Mouse (Mus musculus): ENCODE measurements at regions not wholly inside any gene's neighbourhood (a gene's known extent, or its start where the extent isn't known, plus 50 kb on each side); places are given as distances from the start of the nearest gene placed in this dataset.
"Not testable (repeated sequence)": the region's sequence is repeated elsewhere in the genome, so short reads cannot be mapped to it uniquely, and the experiment has no call there.

GRCm38 (mm10) chr2:100918122-100918521 is 706.4 kb upstream of the Rag2 start:
- H3K27ac ChIP-seq, result no peak overlapping the region

GRCm38 (mm10) chr2:100919537-100920212 is 704.8 kb upstream of the Rag2 start:
- H3K4me3 ChIP-seq, result no peak overlapping the region
- H3K9me3 ChIP-seq, result no peaks in the 10 kb centered on the region
- DNase-seq (ENCODE audit: low spot score), result no peak
- H3K27ac ChIP-seq, result no peak overlapping the region
- no peaks in the 10 kb centered on the region for H3K36me3 ChIP-seq
- no peaks in the 10 kb centered on the region for H3K27me3 ChIP-seq (ENCODE audit: insufficient read depth, poor library complexity, severe bottlenecking)
- WGBS, result 97% methylated on average over 1 of the region's 1 CpGs
- no peaks in the 10 kb centered on the region for H3K4me1 ChIP-seq (replicated peaks)

More at GRCm38 (mm10) chr2:100918122-100918521, 706.4 kb upstream of the Rag2 start:
- Histone ChIP-seq H3K9me3 (no peaks in the 10 kb centered on the region), H3K27me3 (ENCODE audit: insufficient read depth, poor library complexity, severe bottlenecking) (no peaks in the 10 kb centered on the region), H3K36me3 (no peaks in the 10 kb centered on the region), H3K4me3 (no peak overlapping the region), H3K4me1 (replicated peaks) (no peaks in the 10 kb centered on the region)
- WGBS, result 86% methylated on average over 3 of the region's 3 CpGs
- no peak for DNase-seq (ENCODE audit: low spot score)

DNA sequence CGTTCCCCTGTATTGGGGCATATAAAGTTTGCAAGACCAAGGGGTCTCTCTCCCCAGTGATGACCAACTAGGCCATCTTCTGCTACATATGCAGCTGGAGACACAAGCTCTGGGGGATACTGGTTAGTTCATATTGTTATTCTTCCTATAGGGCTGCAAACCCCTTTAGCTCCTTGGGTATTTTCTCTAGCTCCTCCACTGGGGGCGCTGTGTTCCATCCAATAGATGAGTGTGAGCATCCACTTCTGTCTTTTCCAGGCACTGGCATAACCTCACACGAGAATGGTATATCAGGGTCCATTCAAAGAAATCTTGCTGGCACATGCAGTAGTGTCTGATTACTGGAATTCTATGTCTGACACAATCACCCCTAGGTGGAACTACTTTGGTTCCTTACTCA is 675.9 kb upstream of the Rag2 start:
- not testable (repeated sequence) for H3K27me3 ChIP-seq (ENCODE audit: insufficient read depth, poor library complexity, severe bottlenecking); H3K4me1 ChIP-seq (replicated peaks); DNase-seq (ENCODE audit: low spot score); H3K4me3 ChIP-seq; H3K9me3 ChIP-seq; H3K36me3 ChIP-seq; H3K27ac ChIP-seq
- WGBS, result 49% methylated on average over 3 of the region's 3 CpGs

DNA sequence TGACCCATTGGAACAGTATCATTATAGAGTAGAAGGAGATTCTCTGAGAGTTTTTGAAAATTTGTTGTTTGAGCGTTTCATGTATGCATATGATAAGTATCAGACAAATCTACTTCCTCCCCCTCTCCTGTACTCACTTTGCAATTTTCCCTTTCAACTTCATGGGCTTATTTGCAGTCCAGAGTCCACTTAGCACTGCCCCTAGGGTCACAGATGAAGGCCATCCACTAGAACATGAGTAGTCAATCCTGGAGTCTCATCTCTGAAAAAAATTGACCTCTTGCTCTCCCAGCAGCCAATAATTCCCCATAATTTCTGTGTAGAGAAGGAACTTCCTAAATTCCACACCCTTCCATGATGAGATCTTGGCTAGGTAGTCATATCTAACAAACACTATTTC is 665.1 kb upstream of the Rag2 start:
- H3K4me3 ChIP-seq, result no peak overlapping the region
- no peak overlapping the region for H3K27ac ChIP-seq
- H3K36me3 ChIP-seq, result no peaks in the 10 kb centered on the region
- WGBS, result 86% methylated on average over 1 of the region's 1 CpGs
- no peaks in the 10 kb centered on the region for H3K4me1 ChIP-seq (replicated peaks)
- no peak for DNase-seq (ENCODE audit: low spot score)
- no peaks in the 10 kb centered on the region for H3K27me3 ChIP-seq (ENCODE audit: insufficient read depth, poor library complexity, severe bottlenecking)
- H3K9me3 ChIP-seq, result no peaks in the 10 kb centered on the region

- WGBS, result 97% methylated on average over 2 of the region's 2 CpGs
- no peaks in the 10 kb centered on the region for H3K4me1 ChIP-seq (replicated peaks)
- no peaks in the 10 kb centered on the region for H3K36me3 ChIP-seq
- H3K27ac ChIP-seq, result no peak overlapping the region
- no peaks in the 10 kb centered on the region for H3K9me3 ChIP-seq
- H3K4me3 ChIP-seq, result no peak overlapping the region
- no peaks in the 10 kb centered on the region for H3K27me3 ChIP-seq (ENCODE audit: insufficient read depth, poor library complexity, severe bottlenecking)
- DNase-seq (ENCODE audit: low spot score), result no peak
Measured at GRCm38 (mm10) chr2:100964584-100964983, 659.9 kb upstream of the Rag2 start.

DNA sequence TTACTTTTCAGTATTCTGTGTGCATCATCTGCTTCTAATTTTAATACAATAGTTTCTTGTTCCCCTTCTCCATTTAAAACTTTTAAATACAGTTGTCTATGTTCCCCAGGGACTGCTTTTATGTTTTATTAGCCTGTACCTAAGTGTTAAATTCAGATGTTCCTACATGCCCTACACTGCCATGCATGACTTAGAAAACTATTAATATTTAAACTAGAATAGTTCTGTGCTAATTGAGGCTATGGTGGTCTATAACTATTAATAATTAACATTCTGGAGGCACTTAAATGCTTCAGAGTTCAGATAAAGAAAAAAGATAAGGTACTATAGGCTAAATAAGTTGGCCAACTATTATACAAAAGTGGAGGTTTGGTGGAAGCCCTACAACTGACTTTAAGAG is 647.3 kb upstream of the Rag2 start:
- Histone ChIP-seq H3K4me3 (no peak overlapping the region), H3K36me3 (no peaks in the 10 kb centered on the region), H3K27me3 (ENCODE audit: insufficient read depth, poor library complexity, severe bottlenecking) (no peaks in the 10 kb centered on the region), H3K27ac (no peak overlapping the region), H3K4me1 (replicated peaks) (no peaks in the 10 kb centered on the region), H3K9me3 (no peaks in the 10 kb centered on the region)
- DNase-seq (ENCODE audit: low spot score), result no peak

GRCm38 (mm10) chr2:100982362-100982761 is 642.2 kb upstream of the Rag2 start:
- H3K27me3 ChIP-seq (ENCODE audit: insufficient read depth, poor library complexity, severe bottlenecking), result no peaks in the 10 kb centered on the region
- H3K9me3 ChIP-seq, result no peaks in the 10 kb centered on the region
- no peaks in the 10 kb centered on the region for H3K4me1 ChIP-seq (replicated peaks)
- 59% methylated on average over 1 of the region's 1 CpGs for WGBS
- H3K36me3 ChIP-seq, result no peaks in the 10 kb centered on the region
- H3K27ac ChIP-seq, result no peak overlapping the region
- no peak for DNase-seq (ENCODE audit: low spot score)
- H3K4me3 ChIP-seq, result no peak overlapping the region

DNA sequence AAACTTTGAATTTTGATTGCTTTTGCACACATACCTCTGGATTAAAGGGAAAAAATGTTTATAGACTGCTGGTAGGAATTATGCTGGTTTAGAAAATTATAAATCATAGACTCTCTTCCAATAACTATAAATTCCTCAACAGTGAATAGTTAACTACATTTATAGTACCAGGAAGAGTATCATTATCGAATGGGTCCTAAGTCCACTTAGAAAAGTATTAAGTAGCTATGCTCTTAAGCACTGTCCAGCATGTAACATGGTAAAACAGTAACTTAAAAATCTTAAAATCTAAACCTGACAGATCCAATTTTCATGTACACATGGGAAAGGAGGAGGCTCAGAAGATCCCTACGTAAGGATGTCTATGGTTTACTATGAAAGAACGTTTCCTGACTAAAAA is 609.2 kb upstream of the Rag2 start:
- WGBS, result 89% methylated on average over 3 of the region's 3 CpGs
- no peak overlapping the region for H3K4me3 ChIP-seq

GRCm38 (mm10) chr2:101019384-101019783 is 605.1 kb upstream of the Rag2 start:
- WGBS, result 89% methylated on average over 2 of the region's 2 CpGs
- no peak for DNase-seq (ENCODE audit: low spot score)

More for the DNA sequence above, 609.2 kb upstream of the Rag2 start:
- no peaks in the 10 kb centered on the region for H3K9me3 ChIP-seq
- no peak overlapping the region for H3K27ac ChIP-seq
- H3K36me3 ChIP-seq, result no peaks in the 10 kb centered on the region
- H3K4me1 ChIP-seq (replicated peaks), result no peaks in the 10 kb centered on the region
- no peaks in the 10 kb centered on the region for H3K27me3 ChIP-seq (ENCODE audit: insufficient read depth, poor library complexity, severe bottlenecking)
- DNase-seq (ENCODE audit: low spot score), result no peak

GRCm38 (mm10) chr2:101021515-101021914 is 603.0 kb upstream of the Rag2 start:
- no peaks in the 10 kb centered on the region for H3K9me3 ChIP-seq
- H3K27ac ChIP-seq, result no peak overlapping the region
- no peak for DNase-seq (ENCODE audit: low spot score)
- WGBS, result 84% methylated on average over 2 of the region's 2 CpGs
- H3K36me3 ChIP-seq, result no peaks in the 10 kb centered on the region
- no peaks in the 10 kb centered on the region for H3K4me1 ChIP-seq (replicated peaks)
- H3K4me3 ChIP-seq, result no peak overlapping the region
- H3K27me3 ChIP-seq (ENCODE audit: insufficient read depth, poor library complexity, severe bottlenecking), result no peaks in the 10 kb centered on the region

More at GRCm38 (mm10) chr2:101019384-101019783, 605.1 kb upstream of the Rag2 start:
- Histone ChIP-seq H3K4me1 (replicated peaks) (no peaks in the 10 kb centered on the region), H3K9me3 (no peaks in the 10 kb centered on the region), H3K4me3 (no peak overlapping the region), H3K27me3 (ENCODE audit: insufficient read depth, poor library complexity, severe bottlenecking) (no peaks in the 10 kb centered on the region), H3K27ac (no peak overlapping the region), H3K36me3 (no peaks in the 10 kb centered on the region)

GRCm38 (mm10) chr2:101043050-101043449 is 581.5 kb upstream of the Rag2 start:
- WGBS, result 94% methylated on average over 3 of the region's 3 CpGs
- Histone ChIP-seq H3K27ac (no peak overlapping the region), H3K27me3 (ENCODE audit: insufficient read depth, poor library complexity, severe bottlenecking) (no peaks in the 10 kb centered on the region), H3K36me3 (no peaks in the 10 kb centered on the region), H3K4me3 (no peak overlapping the region), H3K4me1 (replicated peaks) (no peaks in the 10 kb centered on the region), H3K9me3 (no peaks in the 10 kb centered on the region)
- no peak for DNase-seq (ENCODE audit: low spot score)

DNA sequence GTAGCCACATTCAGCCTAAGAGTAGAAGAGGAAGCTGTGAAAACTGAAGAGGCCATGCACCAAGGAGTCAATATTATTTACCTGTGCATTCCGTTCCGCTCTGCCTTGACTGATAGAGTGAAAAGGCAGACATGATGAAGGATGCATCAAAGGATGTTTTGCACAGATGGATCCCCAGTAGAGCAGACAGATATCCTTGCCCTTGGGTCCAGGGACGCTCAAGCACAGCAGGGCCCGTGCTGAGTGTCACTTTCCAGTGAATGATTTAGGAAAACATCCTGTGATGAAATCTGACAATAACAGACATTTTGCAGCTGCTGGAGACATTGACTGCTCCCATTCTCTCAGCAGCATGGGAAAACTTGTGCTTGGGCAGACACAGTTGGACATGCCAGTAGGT is 561.6 kb upstream of the Rag2 start:
- Histone ChIP-seq H3K27me3 (ENCODE audit: insufficient read depth, poor library complexity, severe bottlenecking) (no peaks in the 10 kb centered on the region), H3K27ac (no peak overlapping the region), H3K36me3 (no peaks in the 10 kb centered on the region), H3K4me3 (no peak overlapping the region), H3K4me1 (replicated peaks) (no peaks in the 10 kb centered on the region), H3K9me3 (no peaks in the 10 kb centered on the region)
- DNase-seq (ENCODE audit: low spot score), result no peak
- 72% methylated on average over 4 of the region's 4 CpGs for WGBS

DNA sequence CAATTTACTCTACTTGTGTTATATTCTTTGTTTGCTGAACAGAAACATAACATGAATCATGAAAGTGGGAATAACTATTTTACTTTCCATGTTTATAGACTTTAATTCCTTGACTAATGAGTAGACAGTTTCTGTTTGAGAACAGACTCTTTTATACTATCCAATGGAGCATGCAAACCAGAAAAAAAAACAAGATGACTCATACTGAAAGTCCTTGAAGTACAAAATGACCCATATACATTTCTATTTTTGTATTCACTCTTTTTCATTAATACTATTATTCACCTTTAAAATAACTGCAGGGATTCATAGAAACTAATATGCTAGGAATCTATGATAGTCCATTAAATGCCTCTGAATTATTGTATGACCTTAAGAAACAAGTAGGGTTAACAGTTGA is 549.5 kb upstream of the Rag2 start:
- Histone ChIP-seq H3K4me3 (no peak overlapping the region), H3K4me1 (replicated peaks) (no peaks in the 10 kb centered on the region), H3K27ac (no peak overlapping the region), H3K36me3 (no peaks in the 10 kb centered on the region), H3K9me3 (no peaks in the 10 kb centered on the region), H3K27me3 (ENCODE audit: insufficient read depth, poor library complexity, severe bottlenecking) (no peaks in the 10 kb centered on the region)
- DNase-seq (ENCODE audit: low spot score), result no peak

DNA sequence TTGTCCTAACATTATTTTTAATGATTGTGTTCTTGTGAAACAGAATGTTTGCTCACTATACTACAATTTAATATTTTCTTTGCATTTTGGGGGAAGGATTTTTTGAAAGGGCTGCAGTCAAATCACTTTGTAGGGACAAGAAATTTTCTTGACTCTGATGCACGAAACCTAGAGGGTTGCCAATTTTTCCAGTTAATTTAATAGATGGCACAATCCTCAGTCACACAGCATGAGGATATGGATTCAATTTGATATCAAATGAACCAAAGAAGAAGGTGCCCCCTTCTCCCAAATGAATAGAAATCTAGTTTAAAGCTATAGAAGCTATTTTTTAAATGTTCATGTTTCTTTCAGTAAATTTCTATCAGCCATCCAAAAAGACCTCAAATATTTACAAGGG is 544.3 kb upstream of the Rag2 start:
- Histone ChIP-seq H3K27ac (no peak overlapping the region), H3K4me1 (replicated peaks) (no peaks in the 10 kb centered on the region), H3K4me3 (no peak overlapping the region), H3K36me3 (no peaks in the 10 kb centered on the region), H3K27me3 (ENCODE audit: insufficient read depth, poor library complexity, severe bottlenecking) (no peaks in the 10 kb centered on the region), H3K9me3 (no peaks in the 10 kb centered on the region)
- WGBS, result 74% methylated on average over 1 of the region's 1 CpGs
- no peak for DNase-seq (ENCODE audit: low spot score)
